Mouse (Mus musculus): ENCODE measurements at regions not wholly inside any gene's neighbourhood (a gene's known extent, or its start where the extent isn't known, plus 50 kb on each side); places are given as distances from the start of the nearest gene placed in this dataset.

DNA sequence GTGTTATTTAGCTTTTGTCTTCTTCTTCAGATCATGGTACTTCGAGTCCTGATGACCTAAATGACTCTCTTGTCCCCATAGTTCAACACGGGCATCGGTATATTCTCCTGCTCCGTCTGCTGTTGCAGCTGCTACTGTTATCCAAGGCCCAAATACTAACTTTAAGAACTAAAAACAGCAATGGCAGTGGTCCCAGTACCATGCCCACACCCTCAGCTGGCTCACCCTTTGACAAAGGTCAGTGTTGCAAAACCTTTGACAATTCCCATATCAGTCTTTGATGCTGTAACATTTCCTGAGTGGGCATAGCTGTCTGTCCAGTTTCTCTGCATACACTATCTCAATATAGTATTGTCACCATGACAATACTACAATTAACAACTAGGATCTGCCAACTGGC, 96.8 kb upstream of the Cpeb2 start:
- no peak for DNase-seq (ENCODE audit: low spot score in 2 of 2)

- DNase-seq (ENCODE audit: low spot score in 2 of 2), result no peak
Observed at GRCm38 (mm10) chr5:43137777-43138176, 95.2 kb upstream of the Cpeb2 start.

DNA sequence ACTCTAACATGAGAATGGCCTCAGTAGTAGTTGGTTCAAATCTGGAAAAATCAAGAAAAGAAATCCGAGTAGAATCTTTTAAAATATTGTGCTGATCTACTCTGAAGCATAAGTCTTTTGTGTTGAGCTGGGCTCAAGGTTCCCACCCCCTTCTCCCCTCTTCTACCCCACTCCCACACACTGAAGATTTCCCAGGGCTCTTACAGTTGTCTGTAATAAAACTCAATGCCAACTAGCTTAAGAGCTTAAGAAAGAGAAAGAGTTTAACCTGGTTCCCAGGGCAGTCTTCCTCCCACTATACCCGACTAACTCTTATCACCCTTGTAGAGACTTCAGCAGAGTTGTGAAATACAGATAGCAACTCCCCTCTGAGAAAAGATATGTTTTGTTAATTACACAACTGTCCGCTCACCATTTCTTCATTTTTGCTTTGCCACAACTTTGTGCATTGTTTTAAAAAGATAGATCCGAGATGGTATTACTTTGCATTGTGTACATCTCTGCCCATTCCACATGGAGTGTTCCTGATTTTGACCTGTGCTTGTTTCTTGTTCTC, 94.0 kb upstream of the Cpeb2 start:
- no peak for DNase-seq (ENCODE audit: low spot score in 2 of 2)

GRCm38 (mm10) chr5:43139813-43140212, 93.2 kb upstream of the Cpeb2 start:
- DNase-seq (ENCODE audit: low spot score in 2 of 2), result no peak

DNA sequence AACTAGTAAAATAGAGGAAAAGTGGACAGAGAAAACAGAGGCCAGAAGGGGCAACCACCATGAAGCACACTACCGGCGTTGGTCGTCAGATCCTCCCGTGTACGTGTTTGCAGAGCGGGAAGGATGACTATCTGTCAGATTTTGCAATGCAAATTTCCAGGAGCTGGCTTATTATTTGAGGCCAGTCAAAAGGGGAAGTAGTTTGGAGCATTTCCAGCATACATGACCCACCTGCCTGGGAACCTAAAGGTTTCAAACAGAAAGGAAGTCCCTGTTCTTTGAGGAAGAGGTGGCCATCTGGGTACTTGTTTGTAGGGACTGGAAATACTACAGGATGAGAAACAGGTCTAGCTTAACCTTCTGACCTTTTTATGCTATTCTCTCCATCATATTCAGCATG, 87.0 kb upstream of the Cpeb2 start:
- no peak for DNase-seq (ENCODE audit: low spot score in 2 of 2)

- no peak for DNase-seq (ENCODE audit: low spot score in 2 of 2)
Observed at GRCm38 (mm10) chr5:43146928-43147327, 86.0 kb upstream of the Cpeb2 start.

- no peak for DNase-seq (ENCODE audit: low spot score in 2 of 2)
Observed at GRCm38 (mm10) chr5:43148486-43148885, 84.5 kb upstream of the Cpeb2 start.

- DNase-seq (ENCODE audit: low spot score in 2 of 2), result no peak
Observed at GRCm38 (mm10) chr5:43149559-43149958, 83.4 kb upstream of the Cpeb2 start.

- DNase-seq (ENCODE audit: low spot score in 2 of 2), result no peak
Observed at GRCm38 (mm10) chr5:43151099-43151774, 81.7 kb upstream of the Cpeb2 start.

DNA sequence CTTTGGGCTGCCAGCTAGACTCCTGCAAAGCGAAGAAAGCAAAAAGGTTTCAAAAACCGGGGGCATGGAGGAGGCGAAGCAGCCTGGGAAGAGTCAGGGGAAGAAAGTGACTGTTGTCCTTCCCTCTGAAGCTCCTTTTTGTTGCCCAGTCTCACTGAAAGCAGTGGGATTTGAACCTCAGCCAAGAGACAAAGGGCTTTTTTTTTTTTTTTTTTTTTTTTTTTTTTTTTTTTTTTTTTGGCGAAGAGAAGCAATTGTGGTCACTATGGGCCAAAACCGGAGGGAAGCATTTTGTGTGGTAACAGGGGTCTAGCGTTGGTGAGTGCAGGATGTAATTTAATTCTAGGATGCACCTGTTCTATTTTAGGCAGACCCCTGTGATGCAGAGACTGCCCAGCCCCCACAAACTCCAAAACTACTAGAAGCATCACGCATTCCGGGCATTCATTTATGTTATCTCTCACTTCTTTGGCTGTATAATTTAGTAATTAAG, 80.8 kb upstream of the Cpeb2 start:
- no peak for DNase-seq (ENCODE audit: low spot score in 2 of 2)

- DNase-seq (ENCODE audit: low spot score in 2 of 2), result no peak
Observed at GRCm38 (mm10) chr5:43152881-43153280, 80.1 kb upstream of the Cpeb2 start.

DNA sequence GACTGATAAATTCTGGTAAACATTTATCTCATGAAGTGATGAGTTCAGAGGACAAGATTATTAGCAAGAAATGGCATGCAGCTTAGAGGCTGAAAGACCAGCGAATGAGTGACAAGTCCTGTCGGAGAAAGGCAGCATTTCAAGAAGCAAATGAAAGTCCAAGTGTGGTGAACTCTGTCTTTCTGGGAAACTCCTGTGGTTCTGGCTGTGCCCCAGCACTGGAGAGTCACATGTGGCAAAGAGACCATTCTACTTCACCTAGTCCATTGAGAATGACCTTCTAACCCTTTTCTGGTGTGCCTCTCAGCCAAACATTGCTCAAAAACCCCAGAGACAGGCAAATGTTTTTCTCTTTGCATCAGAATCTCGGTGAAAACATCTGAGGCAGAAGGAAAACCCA, 76.2 kb upstream of the Cpeb2 start:
- no peak for DNase-seq (ENCODE audit: low spot score in 2 of 2)

- DNase-seq (ENCODE audit: low spot score in 2 of 2), result no peak
Observed at GRCm38 (mm10) chr5:43160140-43160539, 72.8 kb upstream of the Cpeb2 start.

DNA sequence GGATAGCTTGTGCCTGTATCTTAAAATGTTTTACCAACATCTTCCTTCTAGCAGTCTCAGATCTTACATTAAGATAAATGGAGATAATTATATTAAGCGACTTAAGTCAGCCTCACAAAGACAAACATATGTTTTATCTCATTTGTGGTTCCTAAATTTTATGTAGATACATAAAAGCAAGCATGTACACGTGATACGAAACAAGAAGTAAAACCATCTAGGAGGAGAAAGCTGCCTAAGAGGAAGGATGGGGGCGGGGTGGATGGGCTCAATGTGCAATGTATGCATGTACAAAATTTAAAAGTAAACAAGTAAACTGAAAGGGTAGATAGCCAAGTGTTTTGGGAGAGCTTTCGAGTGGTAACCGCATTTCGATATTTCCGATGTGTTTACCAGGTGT, 51.5 kb upstream of the Cpeb2 start:
- no peak for DNase-seq (ENCODE audit: low spot score in 2 of 2)

Data from layer of hippocampus, adult 8-10 months (tissue).